Mouse (Mus musculus) gastrocnemius, adult 8-10 months (tissue): Measurements from ENCODE around the gene Mt2. TPM values are rescaled to one million over a fixed set of nuclear protein-coding genes. Genes with fewer than 3 reads are reported as not detected.
"Not testable (repeated sequence)": the region's sequence is repeated elsewhere in the genome, so short reads cannot be mapped to it uniquely, and the experiment has no call there.

Source experiments
- DNase-seq, 2 experiments: peaks; one replicate each; pipeline ENCODE4 v3.0.0; 2022; ENCODE audit warnings: low spot score in 2 of 2
- total RNA-seq, 4 experiments: library from RNA; stranded (reverse); gene quantifications; 2 replicates each; pipeline ENCODE4 v1.2.4; 2022

The Mt2 gene
- total RNA-seq: 10 to 100 TPM; 12.9 to 75.1 (median 15.1) TPM

DNA sequence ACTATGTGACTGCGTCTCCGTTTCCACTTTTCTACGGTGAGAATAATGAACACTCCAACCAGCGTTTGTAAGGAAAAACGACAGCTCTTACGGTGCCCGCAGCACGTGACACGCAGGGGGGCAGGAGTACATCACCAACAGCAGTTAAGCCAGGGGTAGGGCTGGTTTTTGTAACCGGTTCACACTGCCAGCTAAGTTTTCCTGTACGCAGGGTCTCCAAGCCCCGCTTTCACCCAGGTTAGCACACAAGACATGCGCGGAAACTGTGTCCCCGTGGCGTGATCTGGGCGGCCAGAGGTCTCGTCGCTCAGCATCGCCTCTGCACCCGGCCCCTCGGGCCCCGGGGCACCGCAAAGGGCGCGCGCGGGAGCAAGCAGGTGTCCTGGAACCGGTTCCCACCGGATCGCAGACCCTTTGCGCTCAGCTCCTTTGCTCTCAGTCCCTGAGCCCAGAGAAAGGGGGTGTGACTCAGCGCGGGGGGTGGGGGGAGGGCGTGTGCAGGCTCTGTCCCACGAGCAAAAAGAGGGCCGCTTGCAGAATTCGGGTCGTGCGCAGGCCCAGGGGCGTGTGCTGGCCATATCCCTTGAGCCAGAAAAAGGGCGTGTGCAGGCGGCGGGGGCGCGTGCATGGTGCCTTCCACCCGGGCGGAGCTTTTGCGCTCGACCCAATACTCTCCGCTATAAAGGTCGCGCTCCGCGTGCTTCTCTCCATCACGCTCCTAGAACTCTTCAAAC lies at the start of gene Mt2:
Gene Mt2 (plus strand): TSS at position 590 of the 734 bp plus-strand sequence.
- peak; percentile 57 to 61 for DNase-seq

DNA sequence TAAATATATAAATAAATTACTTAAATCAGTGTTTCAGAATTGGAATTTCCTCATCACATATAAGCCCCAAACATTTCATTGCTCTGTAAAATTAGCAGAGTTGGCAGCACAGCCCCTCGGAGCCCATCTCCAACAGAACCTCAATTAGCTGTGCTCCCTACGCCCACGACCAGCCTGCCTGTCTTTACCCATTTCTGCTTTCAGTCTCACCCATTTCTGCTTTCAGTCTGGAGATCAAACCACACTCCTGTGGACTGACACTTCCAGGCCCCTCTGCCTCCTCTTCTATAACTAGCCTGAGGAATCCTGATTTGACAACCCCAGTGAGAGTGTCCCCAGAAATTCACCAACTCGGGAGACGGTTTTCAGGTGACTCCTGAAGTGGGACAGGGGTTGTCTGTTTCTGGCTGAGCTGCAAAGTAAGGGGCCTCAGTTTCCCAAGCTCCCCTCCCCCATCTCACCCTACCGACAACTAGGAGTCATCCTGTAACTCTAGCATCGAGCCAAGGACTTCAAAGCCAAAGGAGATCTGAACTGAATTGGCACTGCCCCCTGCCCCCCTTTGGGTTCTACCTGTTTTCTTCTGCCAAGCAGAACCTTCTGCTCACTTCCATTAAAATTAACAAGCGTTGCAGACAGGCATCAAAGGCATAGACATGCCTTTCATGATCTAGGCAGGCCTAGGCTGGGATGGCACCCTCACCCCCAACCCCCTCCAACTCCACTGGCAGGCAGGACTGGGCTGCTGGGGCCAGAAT lies 49.6 kb upstream of the Mt2 start:
- DNase-seq: no peak

DNA sequence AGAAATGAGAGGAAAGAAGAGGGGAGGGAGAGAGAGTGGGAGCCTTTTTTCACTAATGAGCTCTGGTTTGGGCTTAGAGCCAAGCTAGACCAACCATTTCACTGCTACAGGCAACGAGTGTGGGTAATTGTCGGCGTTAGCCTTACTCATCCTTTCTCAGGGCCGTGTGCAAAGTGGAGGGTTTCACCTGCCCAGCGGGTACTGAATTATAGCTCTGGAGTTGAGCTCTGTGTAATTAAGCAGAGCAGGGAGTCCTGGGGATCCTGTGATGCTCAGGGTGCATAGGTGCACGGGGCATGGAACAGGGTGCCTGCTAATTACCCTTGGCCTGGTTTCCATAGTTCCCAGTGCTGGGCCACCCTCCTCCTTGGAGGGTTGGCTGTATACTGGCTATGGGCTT lies 44.8 kb upstream of the Mt2 start:
- no peak for DNase-seq

DNA sequence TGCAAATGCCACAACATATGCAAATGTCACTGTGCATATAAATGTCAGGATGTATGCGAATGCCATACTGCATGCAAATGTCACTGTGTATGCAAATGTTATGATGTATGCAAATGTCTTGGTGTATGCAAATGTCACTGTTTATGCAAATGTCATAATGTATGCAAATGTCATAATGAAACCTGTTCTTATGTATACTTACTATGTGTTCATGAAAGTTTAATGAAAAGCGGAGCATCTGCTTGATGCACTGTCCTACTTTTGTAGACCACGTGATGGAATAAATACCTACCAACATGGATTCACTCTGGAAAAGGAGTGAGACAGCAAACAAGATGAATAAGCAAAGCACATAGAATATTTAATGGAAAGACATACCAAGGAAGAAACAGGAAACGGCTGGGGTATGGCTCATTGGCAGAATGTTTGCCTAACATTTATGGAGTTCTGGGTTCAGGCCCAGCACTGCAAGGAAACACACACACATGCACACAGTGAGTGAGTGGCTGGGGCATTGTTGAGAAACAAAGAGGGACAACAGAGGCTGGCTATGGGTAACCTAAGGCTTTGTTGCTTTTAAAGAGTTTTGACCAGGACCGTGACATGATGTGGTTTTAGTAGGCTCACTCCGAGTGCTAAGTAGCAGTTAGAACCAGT lies 43.2 kb upstream of the Mt2 start:
- DNase-seq: no peak

DNA sequence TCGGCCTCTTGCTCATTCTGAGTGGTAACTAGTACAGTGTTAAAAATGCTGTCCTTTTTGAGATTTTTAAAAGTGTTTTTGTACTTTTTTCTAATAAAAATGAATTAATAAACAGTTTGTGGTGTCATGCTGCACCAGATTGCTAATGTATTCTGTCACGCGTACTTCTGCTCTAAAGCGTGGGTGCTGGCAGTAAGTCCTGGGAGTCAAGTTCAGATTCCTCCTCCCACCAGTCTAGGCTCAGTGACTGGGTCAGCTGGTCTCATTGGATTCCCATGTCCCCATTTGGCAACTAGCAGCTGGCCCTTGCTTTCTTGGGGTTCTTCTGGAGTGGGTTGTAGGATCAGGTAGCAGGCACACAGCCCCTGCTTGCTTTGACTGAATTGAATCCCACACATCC lies 42.3 kb upstream of the Mt2 start:
- DNase-seq: no peak

DNA sequence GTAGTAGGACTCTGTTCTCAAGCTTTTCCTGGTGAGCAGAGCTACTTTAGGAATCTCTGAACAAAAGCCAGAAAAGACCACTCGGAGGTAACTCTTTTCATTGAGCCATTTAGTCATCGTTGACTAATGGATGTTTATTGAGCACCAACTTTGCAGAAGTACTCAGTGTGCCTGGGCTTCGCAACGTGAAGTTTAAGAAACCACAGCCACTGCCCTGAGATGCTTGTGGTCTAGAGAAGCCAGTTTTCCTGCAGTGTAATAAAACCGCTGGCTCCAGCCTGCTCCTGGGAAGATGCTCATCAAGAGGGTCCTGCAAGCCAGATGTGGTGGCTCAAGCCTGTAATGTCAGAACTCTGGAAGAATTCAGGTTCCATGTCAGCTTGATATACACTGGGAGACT lies 40.4 kb upstream of the Mt2 start:
- DNase-seq: no peak

DNA sequence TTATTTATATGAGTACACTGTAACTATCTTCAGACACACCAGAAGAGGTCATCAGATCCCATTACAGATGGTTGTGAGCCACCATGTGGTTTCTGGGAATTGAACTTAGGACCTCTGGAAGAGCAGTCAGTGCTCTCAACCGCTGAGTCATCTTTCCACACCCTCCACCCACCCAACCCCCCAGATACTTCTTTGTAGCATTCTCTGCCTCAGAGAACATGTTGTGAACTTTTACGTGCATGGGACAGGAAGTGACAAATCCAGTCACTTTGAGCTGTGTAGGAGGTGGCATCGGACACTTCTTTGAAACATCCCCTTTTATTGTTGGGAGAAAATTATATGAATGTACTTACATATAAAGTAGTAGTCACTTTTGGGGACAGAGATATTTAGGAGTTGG lies 37.9 kb upstream of the Mt2 start:
- DNase-seq: not testable (repeated sequence)

DNA sequence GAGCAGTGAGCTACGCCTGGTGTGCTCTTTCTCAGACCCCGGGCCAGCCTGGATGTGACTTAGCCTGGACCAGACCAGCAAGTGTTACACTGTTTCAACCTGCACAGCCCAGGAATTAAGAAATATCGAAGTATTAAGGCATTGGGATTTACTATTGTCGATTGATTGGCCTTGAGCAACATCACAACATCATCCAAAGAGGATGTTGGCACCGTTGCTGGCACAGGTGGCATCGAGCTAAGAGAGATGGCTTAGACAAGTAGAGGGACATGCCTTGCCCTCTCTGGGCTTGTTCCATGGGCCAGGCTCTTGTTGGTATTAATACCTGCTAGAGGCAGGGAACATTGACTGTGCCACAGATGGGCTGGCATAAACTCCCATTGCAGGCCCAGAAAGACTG lies 36.9 kb upstream of the Mt2 start:
- DNase-seq: no peak

DNA sequence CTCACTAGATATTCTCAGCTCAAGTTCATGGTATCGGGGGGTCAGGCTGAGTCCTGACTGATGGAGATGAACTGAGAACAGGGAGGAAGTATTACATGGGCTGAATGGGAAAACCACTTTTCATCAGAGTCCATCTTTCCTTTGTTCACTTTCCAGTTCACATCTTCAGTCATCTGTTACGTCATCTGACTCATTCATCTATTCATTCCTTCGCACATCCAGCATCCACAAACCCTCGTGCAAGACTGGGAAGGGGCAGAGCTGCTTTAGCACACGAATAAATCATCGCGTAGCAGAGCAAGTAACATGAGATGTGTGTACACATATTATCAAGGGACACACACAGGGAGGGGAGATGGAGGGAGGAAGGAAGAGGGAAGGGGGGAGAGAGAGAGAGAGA lies 36.3 kb upstream of the Mt2 start:
- DNase-seq: no peak

DNA sequence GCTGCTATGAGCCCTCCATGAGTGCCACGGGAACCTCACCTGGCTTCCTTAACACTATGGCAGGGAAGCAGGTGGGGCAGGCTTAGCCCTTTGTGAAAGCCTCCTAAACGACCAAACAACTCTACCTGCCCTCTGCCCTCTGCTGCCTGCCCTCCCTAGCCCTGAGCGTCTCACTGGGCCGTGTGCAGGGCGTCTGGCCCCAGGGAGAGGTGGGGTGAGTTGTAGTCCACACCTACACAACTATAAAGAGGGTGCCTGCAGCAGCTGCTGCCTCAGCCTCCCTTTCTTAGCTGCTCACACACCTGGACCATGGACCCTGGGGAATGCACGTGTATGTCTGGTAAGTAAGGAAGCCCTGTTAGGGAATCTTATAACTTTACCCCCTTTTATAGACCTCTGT lies 35.5 kb upstream of the Mt2 start, which contains the start of gene Mt4:
Gene Mt4 (plus strand): TSS at position 265 of the 400 bp plus-strand sequence.
- no peak for DNase-seq

DNA sequence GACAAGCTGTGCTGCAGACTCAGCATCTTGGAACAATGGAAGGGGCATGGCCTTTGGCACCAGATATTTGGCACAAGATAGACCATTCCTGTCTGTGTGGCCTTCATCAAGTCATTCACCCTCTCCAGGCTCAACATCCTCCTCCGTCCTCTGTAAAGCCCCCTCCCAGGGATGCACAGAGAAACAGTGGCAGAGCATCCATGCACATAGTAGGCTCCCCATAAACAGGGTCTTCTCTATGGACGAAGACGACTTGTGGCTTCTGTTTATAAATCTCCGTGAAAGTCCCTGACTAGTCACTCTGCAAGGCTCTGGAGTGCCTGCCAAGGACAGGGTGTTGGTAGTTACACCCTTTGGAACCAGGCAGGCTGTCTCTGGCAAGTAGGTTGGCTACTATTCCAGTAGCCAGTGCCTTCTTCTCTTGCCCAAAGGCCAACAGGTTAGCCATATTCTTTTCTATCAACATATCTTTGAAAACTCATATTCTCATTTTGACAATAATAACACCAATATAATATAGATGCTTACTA lies 32.1 kb upstream of the Mt2 start:
- DNase-seq: peak in 1 of 2 experiments; percentile 12

DNA sequence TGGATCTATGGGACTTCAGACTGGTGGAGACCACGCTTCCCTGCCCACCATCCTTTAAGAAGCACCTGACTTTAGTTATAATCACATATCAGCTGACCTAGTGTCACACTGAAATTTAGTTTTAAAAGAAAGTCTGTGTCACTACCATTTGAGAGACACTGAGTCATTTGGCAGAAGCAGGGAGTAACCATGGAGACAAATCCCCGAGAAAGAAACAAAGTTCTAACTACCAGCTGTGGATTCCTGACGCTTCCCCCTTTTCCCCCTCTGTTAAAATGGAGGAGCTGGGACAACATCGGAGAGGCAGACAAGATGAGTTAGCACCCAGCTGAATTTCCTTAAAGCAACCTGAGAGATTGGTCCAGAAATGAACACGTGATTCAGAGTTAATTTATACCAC lies 24.2 kb upstream of the Mt2 start:
- DNase-seq: no peak

DNA sequence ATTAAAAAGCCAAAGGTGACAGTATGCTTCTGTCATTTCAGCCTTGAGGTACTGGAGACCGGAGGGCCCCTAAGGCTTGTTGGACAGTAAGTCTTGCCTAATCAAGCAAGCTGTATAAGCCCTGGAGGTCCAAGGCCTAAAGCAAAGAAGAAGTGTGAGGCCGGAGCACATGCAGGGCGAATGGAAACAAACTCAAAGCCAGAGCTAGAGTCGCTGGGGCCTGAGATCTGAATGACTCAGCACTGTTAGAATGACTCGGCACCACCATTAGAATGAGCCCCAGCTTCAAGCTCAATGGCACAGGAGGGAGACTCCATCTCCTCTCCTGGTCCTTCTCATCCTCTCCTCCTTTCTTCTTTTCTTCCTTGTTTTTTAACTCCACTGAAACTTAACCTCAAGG lies 21.5 kb upstream of the Mt2 start:
- no peak for DNase-seq

DNA sequence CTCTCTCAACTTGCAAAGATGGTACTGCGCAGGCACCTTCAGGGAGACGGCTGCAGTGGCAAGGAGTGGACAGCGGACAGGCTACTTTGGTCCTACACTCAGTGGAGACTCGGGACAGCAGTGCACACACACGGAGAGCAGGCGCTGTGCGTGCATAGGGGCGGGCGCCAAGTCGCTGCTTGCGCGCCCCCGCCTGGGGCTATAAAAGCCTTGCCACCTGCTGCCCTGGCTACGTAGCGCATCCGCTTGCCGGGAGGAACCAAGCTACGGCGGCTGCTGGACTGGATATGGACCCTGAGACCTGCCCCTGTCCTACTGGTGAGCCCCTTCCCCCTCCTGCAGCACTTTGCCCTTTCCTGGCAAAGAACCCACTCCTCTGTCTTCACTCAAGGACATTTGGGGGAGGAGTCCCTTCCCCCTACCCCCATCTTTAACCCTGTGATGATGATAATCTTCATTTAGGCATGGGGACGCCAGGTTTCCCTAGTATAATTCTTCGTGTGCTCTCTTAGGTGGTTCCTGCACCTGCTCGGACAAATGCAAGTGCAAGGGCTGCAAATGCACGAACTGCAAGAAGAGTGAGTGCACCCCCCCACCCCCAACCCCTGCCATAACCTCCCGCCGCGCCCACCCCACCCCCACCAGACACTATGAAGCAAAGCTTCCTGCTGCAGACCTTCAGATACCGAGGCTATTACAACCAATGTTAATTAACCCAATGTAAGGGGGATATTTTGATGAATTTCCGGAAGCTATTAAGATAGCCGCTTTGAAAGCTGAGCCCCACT lies 19.8 kb upstream of the Mt2 start, which contains the start of gene Mt3:
Gene Mt3 (plus strand): TSS at position 95 of the 788 bp plus-strand sequence.
- peak in 1 of 2 experiments; percentile 50 for DNase-seq

DNA sequence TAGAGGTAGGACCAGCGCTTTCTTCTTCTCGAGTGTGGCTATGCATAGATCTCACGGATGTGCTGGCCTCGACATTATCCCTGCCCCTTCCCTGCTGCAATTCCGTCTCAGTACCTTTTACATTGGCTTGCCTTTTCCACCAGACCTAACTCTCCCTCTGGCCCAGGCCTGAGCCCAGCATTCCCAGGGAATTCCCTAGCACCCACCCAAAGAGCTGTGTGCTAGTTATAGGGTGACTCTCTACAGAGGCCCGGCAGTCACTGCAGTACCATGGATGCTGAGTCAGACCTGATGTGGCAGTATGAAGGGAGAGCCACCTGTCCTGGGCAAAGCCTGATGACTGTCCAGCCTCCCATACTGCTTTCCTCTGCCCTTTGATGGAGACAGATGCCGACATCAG lies 19.0 kb upstream of the Mt2 start:
- no peak for DNase-seq

DNA sequence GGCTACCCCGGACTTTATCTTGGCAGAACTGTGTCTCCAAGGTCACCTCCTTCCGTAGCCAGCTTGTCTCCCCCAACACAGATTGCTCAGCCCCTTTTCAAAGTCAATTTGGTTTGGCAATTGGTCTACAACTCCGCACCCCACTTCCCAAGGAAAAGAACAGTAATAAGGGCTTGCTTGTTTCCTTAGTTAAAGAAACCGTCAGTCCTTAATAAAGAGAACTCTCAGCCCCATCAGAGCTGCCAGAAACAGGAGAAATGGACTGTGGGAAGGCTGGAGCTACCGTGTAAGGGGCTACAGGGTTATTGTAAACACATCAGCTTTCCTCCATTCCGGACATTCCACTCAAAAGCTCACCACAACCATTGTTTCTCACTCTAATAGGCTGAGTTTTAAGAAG lies 17.9 kb upstream of the Mt2 start:
- DNase-seq: no peak

DNA sequence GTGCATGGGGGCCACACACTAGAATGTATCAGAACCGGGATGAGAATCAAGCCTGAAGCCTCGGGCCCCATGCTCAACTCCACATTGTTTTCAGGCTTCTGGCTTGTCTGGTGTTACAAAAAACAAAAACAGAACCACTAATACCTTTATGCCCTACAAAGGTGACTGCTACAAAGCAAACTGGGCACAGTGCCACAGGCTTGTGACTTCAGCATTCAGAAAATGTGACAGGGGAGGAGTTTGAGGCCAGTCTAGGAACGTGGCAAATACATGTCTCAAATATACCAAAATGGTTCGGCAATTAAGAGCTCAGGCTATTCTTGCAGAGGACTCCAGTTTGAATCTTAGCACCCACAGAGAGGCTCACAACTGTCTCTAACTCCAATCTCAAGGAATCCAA lies 16.4 kb upstream of the Mt2 start:
- no peak for DNase-seq

DNA sequence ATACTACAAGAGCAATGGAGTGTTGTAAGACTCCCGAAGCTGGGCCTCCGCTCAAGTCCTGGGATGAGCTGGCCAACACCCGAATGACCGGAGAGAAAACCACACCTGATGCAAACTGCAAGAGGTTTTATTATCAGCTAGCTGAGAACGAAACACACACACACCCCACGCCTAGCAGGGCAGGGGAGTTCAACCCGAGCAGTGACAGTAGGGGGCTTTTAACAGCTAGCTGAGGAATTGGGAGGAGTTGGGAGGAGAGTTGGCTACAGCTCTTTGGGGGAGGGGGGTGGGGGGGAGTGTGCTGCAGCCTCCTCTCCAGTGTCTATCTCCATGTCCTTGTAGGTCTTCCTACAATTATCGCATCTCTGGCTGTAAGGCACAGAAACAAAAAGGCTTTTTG lies 6.7 kb upstream of the Mt2 start:
- not testable (repeated sequence) for DNase-seq

DNA sequence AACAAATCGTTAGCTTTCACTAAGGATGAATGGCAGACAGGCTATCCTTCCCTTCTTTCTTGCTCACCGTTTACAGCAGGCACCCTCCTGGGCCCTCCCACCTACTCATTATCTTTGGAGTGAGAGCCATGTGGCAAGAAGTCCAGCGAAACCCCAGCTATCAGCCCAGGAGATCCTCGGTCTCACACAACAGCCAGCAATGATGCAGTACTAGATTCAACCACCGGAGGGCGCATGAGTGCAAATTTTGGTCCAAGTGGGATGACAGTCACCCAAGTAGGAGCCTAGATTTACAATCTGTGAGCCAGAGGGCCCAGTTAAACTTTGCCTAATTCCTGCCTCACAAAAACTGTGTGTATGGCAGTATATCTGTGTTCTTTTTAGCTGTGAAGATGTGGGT lies 5.2 kb upstream of the Mt2 start:
- DNase-seq: peak; percentile 82 to 83

DNA sequence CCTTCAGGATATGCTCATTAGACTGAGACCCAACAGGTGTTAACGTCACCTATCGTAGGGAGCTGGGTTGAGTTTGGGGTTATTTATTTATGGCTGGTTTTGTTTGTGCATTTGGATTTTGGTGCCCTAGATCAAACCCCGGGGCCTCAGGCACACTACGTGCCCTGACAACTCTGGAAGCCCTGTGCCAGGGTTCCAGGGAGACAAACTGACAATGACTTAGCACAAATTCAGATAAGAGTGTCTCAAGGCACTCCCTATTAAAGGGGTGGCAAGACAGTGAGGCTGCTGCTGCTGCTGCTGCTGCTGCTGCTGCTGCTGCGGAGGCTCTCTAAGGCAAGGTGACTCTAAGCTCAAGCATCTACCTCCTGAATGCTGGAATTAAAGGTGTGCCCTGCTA lies 2.9 kb upstream of the Mt2 start:
- no peak for DNase-seq

DNA sequence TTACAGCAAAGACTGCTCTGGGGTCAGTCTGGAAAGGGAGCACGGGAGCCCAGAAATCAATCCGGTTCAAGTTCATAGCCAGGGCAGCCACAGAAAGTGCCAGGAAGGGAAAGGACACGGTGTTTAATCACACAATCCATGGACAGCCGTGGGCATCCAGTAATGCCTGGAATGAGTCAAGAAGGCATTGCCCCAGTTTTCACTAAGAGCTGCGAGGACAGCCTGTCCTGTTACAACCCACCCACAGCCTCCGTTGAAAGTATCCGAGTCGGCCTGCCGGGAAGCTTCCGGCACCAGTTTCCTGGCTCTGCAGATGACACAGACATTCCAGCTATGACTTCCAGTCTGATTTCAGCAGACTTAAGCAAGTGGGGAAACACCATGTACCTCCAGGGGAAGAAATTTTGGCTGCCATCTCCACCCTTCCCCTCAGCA lies 1.1 kb upstream of the Mt2 start:
- peak; percentile 62 to 63 for DNase-seq
